Mouse (Mus musculus): ENCODE measurements around the gene Nid1. TPM values are rescaled to one million over a fixed set of nuclear protein-coding genes. Genes with fewer than 3 reads are reported as not detected.

The Nid1 gene
- polyA plus RNA-seq (2015; fragmentation: Illumina TruSeq; extraction: RNeasy Lipid Tissue Mini Kit (QIAGEN cat#74804); ENCODE audit: insufficient read depth, low replicate concordance): 45.9 TPM

DNA sequence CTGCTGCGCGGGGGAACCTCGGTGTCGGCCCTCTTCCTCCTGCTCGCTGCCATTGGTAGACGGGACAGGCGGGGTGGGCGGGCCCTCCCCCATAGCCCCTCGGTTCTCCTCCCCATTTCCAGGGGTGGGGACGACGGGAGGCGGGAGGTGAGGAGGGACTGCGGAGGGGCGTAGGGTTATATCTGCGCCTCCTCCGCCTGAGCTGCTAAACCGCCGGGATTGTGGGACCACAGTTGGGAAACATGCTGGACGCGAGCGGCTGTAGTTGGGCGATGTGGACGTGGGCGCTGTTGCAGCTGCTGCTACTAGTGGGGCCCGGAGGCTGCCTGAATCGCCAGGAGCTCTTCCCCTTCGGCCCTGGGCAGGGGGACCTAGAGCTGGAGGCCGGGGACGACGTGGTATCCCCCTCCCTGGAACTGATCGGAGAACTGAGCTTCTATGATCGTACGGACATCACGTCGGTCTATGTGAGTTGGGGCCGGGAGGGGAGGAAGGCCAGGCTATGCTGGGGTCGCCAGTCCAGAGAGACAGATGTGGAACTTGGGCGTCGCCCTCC is at the start of gene Nid1:
Gene Nid1, plus strand, starts transcription at position 92 of the 556 bp plus-strand sequence.

GRCm38 (mm10) chr13:13393228-13394095 is 43.9 kb upstream of the Nid1 start, which contains the start of gene Gpr137b:
Gene Gpr137b, minus strand, starts transcription at chr13:13394014.

Other genes with a start within 250 kb of the Nid1 start
- 54.0 TPM for gene Gpr137b, start 43.5 kb upstream of the Nid1 start, polyA plus RNA-seq (2015; fragmentation: Illumina TruSeq; extraction: RNeasy Lipid Tissue Mini Kit (QIAGEN cat#74804); ENCODE audit: insufficient read depth, low replicate concordance)
- gene Lyst, start 152.8 kb downstream of the Nid1 start, polyA plus RNA-seq (2015; fragmentation: Illumina TruSeq; extraction: RNeasy Lipid Tissue Mini Kit (QIAGEN cat#74804); ENCODE audit: insufficient read depth, low replicate concordance): 54.9 TPM

Data from spleen, adult 10 weeks (tissue).